Mouse (Mus musculus) forebrain, embryonic 11.5 days (tissue): Measurements from ENCODE around the gene Hsd17b11. TPM values are rescaled to one million over a fixed set of nuclear protein-coding genes. Genes with fewer than 3 reads are reported as not detected.

ENCODE experiments used
- ATAC-seq: fragments of 200-750 bp; cut with Nextera tagmentation; replicated peaks from 2 replicates; pipeline ENCODE4 v1.8.0; 2017; ENCODE audit warnings: moderate TSS enrichment; ENCODE audit not compliant: low FRiP score
- DNase-seq: peaks from one replicate; pipeline ENCODE4 v3.0.0-alpha.2; 2017; ENCODE audit warnings: low spot score
- H3K27ac ChIP-seq: fragments of 300-500 bp; sonication (generic); 2 replicates; pipeline ENCODE4 v1.5.1; 2014; ENCODE audit warnings: low read depth, low read length
- H3K27me3 ChIP-seq: fragments of 300-500 bp; sonication (generic); 2 replicates; pipeline ENCODE4 v1.6.1; 2014; ENCODE audit warnings: mild to moderate bottlenecking, low read length, mixed read lengths; ENCODE audit not compliant: control insufficient read depth, insufficient read depth
- H3K36me3 ChIP-seq: fragments of 300-500 bp; sonication (generic); 2 replicates; pipeline ENCODE4 v1.6.1; 2014; ENCODE audit warnings: mild to moderate bottlenecking, low read length, moderate library complexity, mixed read lengths; ENCODE audit not compliant: control insufficient read depth, insufficient read depth
- H3K4me1 ChIP-seq: fragments of 300-500 bp; sonication (generic); replicated peaks from 2 replicates; pipeline ENCODE4 v1.6.1; 2014; ENCODE audit warnings: low read length, mixed read lengths; ENCODE audit not compliant: control insufficient read depth, insufficient read depth
- H3K4me2 ChIP-seq: fragments of 300-500 bp; sonication (generic); 2 replicates; pipeline ENCODE4 v1.6.1; 2014; ENCODE audit warnings: low read depth, mild to moderate bottlenecking, low read length, moderate library complexity, mixed read lengths; ENCODE audit not compliant: severe bottlenecking
- H3K4me3 ChIP-seq: fragments of 300-500 bp; sonication (generic); 2 replicates; pipeline ENCODE4 v1.5.1; 2014; ENCODE audit warnings: low read depth, low read length
- H3K9ac ChIP-seq: fragments of 300-500 bp; sonication (generic); 2 replicates; pipeline ENCODE4 v1.6.1; 2014; ENCODE audit warnings: low read length
- H3K9me3 ChIP-seq: fragments of 300-500 bp; sonication (generic); 2 replicates; pipeline ENCODE4 v1.6.1; 2016; ENCODE audit warnings: low read length, mixed read lengths; ENCODE audit not compliant: control insufficient read depth
- WGBS: fragments of 180-500 bp; shearing (Covaris S2); extraction: QIAGEN DNeasy Blood & Tissue Kit; methylation state at CpG from one replicate; pipeline ENCODE4 v1.1.7; 2014; 5-methylcytosine and 5-hydroxymethylcytosine counted together
- polyA plus RNA-seq: library from polyadenylated mRNA; unstranded; fragments of >200 nt; fragmentation: Nextera tagmentation; extraction: Ambion mirVana; gene quantifications from 2 replicates; pipeline ENCODE4 v1.2.1, GENCODE M21; 2014

Gene Hsd17b11
- polyA plus RNA-seq, 1 experiment from 2014 or later = 0.96 TPM

DNA sequence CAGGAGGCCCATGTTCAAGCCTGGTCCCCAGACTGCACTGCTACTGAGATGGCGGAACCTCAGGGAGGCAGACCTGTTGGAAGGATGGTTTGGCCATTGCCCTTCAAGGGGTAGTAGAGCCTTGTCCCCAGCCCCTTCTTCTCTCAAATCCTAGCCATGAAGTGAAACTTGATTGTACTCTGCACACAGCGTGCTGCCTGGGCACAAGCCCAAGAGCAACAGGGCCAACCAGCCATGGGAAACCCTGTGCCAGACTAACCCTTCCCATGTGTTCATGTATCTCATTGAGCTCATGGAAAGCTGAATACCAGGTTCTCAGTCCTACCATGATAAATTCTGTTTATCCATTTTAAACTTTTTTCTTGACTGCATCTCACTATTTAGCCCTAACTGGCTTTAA is 21.2 kb upstream of the Hsd17b11 start:
- DNase-seq = no peak
- H3K27ac ChIP-seq = no peak overlapping the region
- H3K4me3 ChIP-seq = no peak overlapping the region
- no peaks in the 10 kb centered on the region for H3K27me3 ChIP-seq
- no peak overlapping the region for H3K4me2 ChIP-seq
- no peaks in the 10 kb centered on the region for H3K36me3 ChIP-seq
- H3K9ac ChIP-seq = no peak overlapping the region
- 95% methylated on average over 2 of the region's 2 CpGs for WGBS
- ATAC-seq = no peak
- H3K4me1 ChIP-seq = no peaks in the 10 kb centered on the region; the same call in 1 of the 2 replicates
- H3K9me3 ChIP-seq = no peaks in the 10 kb centered on the region

DNA sequence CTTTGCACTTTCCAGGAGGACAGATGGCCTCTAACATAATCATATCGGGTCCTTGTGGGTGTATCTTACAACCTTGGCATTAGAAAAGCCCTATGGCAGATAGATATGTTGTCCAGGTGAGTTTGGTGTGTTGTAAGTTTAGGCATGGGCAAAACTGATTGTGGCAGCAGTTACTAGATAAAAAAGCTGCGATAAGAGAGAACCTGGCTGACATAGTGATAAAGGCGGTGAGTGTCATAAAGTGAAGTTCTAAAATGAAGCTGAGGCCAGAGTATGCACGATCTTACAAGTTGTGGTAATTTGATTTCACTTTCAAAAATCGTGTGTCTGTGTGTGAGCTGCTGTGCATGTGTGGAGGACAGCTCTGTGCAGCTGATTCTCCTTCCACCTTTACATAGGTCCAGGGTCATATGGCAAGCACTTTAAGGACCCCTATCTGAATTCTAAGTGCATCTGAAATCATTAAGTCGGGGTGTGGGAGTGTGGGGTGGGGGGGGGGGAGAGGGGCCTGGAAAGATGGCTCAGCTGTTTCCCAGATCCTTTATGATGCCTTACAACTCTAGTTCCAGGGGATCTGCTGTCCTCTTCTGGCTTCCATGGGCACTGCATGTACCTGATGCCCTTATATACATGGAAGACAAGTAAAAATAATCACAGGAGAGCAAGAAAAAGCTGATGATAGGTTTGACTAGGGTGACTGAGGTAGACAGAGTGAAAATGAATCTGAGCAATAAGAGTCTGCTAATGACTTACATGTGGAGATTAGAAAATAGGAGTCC is 17.6 kb upstream of the Hsd17b11 start:
- no peak overlapping the region for H3K9ac ChIP-seq
- H3K27ac ChIP-seq = no peak overlapping the region
- no peak overlapping the region for H3K4me2 ChIP-seq
- ATAC-seq (no peak), DNase-seq (no peak)
- 70% methylated on average over 6 of the region's 6 CpGs for WGBS
- H3K9me3 ChIP-seq = no peaks in the 10 kb centered on the region
- H3K4me3 ChIP-seq = no peak overlapping the region
- H3K27me3 ChIP-seq = no peaks in the 10 kb centered on the region
- H3K4me1 ChIP-seq = no peaks in the 10 kb centered on the region
- H3K36me3 ChIP-seq = no peaks in the 10 kb centered on the region

DNA sequence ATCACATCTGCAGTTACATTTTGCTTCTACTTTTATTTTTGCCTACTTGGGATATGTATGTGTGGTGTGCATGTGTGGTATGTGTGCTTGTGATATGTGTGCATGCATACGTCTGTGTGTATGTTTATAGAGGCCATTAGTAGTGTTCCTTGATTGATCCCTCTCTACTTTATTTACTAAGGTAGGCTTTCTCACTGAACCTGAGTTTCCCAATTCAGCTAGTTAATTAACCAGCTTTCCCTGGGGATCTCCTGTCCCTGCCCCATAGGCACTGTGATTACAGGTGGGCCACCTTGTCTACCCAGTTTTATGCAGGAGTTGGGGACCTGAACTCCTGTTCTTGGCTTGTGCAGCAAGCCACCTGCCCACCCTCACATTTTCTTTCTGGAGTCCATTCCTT is 15.0 kb upstream of the Hsd17b11 start:
- H3K9ac ChIP-seq = no peak overlapping the region
- no peak for DNase-seq
- no peak overlapping the region for H3K27ac ChIP-seq
- H3K36me3 ChIP-seq = no peaks in the 10 kb centered on the region
- WGBS = 93% methylated on average over 1 of the region's 1 CpGs
- H3K27me3 ChIP-seq = no peaks in the 10 kb centered on the region
- H3K4me3 ChIP-seq = no peak overlapping the region
- H3K4me1 ChIP-seq = no peaks in the 10 kb centered on the region
- H3K4me2 ChIP-seq = no peak overlapping the region
- no peaks in the 10 kb centered on the region for H3K9me3 ChIP-seq
- no peak for ATAC-seq

DNA sequence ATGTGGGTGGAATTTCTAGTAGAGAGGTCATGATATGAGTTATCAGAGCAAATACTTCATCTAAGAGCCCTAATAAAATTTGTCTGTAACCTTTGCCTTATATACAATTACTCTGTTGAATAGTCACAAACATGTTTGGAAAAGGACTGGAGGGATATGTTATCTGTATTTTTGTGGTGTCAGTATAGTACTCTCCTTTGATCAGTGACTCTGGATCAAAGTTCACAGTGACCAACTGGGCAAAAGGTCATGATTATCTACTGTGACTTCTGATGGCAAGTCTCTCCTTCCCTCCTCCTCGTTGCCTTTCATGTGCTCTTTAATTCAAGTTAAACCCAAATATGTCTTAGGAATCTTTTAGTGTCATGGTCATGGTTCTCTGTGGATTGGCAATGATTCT is 14.1 kb upstream of the Hsd17b11 start:
- Histone ChIP-seq H3K4me1 (no peaks in the 10 kb centered on the region), H3K36me3 (no peaks in the 10 kb centered on the region), H3K27ac (no peak overlapping the region), H3K9me3 (no peaks in the 10 kb centered on the region), H3K4me3 (no peak overlapping the region), H3K9ac (no peak overlapping the region), H3K27me3 (no peaks in the 10 kb centered on the region), H3K4me2 (no peak overlapping the region)
- no peak for ATAC-seq
- 68% methylated on average over 1 of the region's 1 CpGs for WGBS
- DNase-seq = no peak

DNA sequence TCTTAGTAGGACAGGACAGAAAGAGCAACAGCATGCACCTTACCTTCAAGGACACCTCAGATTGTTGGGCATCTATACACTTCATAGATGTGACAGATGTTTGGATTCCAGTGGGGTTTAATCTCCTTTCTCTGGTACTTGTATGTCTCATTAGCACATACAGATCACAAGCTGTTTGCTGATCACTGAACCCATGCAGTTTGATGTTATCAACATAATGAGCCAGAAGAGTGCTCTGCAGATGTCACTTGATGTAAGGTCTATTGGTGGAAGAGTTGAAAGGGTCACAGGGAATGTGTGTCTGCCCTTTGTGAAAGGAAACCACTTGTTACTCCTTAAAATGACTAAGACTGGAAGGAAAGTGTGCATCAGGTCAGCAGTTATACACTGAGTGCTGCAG is 13.3 kb upstream of the Hsd17b11 start:
- Histone ChIP-seq H3K36me3 (no peaks in the 10 kb centered on the region), H3K4me1 (no peaks in the 10 kb centered on the region), H3K27ac (no peak overlapping the region), H3K27me3 (no peaks in the 10 kb centered on the region), H3K9ac (no peak overlapping the region), H3K4me3 (no peak overlapping the region), H3K4me2 (no peak overlapping the region), H3K9me3 (no peaks in the 10 kb centered on the region)
- ATAC-seq (no peak), DNase-seq (no peak)

DNA sequence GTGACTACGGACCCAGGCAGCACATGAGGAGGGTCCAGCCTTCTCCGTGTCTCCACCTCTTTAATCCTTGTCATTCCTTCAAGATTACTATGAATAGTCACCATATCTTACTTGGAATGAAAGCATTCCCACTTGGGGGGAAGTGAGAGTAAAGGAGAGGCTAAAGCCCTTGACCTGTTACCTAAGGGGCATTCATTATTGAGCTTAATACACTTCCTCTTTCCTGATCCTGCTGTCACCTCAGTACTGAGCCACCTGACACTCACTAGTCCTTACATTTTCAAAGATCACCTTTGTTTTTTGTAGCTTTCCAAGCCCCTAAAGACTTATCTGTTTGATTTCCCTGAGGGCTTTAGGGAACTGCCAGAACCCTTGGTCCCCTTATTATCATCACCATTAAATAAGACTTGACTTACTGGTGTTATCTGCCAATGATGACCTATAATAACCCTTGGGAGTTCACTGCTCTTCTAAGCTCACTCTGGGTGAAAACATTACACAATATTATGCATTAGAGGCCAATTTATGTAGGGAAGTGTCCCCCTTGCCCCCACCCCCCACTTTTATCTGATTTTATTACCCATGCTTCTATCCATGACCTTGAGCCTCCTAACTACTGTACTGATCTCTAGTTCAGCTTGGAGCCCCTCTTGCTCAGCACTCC is 10.8 kb upstream of the Hsd17b11 start:
- DNase-seq (no peak), ATAC-seq (no peak)
- H3K36me3 ChIP-seq = no peaks in the 10 kb centered on the region
- no peaks in the 10 kb centered on the region for H3K27me3 ChIP-seq
- H3K9me3 ChIP-seq = no peaks in the 10 kb centered on the region
- H3K4me2 ChIP-seq = no peak overlapping the region
- 85% methylated on average over 2 of the region's 2 CpGs for WGBS
- H3K27ac ChIP-seq = no peak overlapping the region
- H3K4me3 ChIP-seq = no peak overlapping the region
- H3K4me1 ChIP-seq = no peaks in the 10 kb centered on the region
- no peak overlapping the region for H3K9ac ChIP-seq

DNA sequence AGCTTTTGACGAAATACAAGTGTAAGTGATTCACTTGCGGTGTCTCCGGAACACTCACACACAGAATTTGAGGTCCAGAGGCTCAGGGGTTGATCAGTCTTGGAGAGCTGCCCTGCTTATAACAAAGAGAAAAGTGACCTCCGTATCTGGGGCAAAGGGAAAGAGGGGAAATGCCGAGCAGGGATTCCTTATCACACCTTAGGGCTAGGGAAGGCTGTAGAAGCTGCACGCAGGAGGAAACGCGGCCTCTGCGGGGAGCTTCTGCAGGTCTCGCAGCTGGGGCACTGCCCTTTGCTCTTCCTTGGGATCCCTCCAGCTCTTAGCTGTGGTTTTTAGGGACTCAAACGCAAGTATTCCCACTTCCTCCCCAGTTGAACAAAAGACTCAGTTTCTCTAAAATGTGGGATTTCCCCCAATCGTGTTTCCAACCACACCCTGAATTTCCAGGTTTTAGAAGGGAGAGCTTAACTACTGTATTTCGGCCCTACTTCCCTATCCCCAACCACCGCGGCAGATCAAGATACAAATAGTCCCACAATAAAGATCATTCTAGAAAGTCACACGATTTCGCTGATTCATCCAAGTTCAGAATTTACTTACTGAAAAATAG is 3.6 kb upstream of the Hsd17b11 start:
- Histone ChIP-seq H3K9ac (no peak overlapping the region), H3K9me3 (no peaks in the 10 kb centered on the region), H3K27ac (no peak overlapping the region), H3K4me3 (no peak overlapping the region), H3K27me3 (no peaks in the 10 kb centered on the region), H3K4me1 (no peaks in the 10 kb centered on the region), H3K4me2 (no peak overlapping the region), H3K36me3 (no peaks in the 10 kb centered on the region)
- ATAC-seq (no peak), DNase-seq (no peak)
- WGBS = 41% methylated on average over 17 of the region's 17 CpGs

DNA sequence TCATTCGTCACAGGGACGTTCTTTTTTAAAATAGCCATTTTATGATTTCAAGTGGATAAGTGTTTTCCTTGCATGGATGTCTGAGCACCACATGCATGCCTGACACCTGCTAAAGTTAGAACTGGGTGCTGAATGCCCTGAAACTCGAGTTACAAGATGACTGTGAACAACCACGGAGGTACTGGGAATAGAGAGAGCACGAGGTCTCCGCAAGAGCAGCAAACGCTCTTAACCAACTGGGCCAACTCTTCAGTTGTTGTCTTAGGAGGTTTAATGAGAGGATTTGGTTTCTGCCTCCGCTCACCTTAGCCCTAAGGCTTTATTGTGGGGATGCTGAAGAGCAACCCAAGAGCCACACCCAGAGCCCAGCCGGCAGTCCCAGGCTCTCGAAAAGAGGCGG is 3.0 kb upstream of the Hsd17b11 start:
- H3K4me1 ChIP-seq = no peaks in the 10 kb centered on the region
- H3K4me3 ChIP-seq = no peak overlapping the region
- H3K9ac ChIP-seq = no peak overlapping the region
- peaks cover 2% of the 10 kb centered on the region; the same call in 1 of the 2 replicates for H3K27me3 ChIP-seq
- H3K9me3 ChIP-seq = no peaks in the 10 kb centered on the region
- ATAC-seq (no peak), DNase-seq (no peak)
- no peak overlapping the region for H3K4me2 ChIP-seq
- H3K36me3 ChIP-seq = no peaks in the 10 kb centered on the region
- 66% methylated on average over 11 of the region's 11 CpGs for WGBS
- no peak overlapping the region for H3K27ac ChIP-seq
